Mouse (Mus musculus): ENCODE results near the gene Slc23a3. TPM values are rescaled to one million over a fixed set of nuclear protein-coding genes. Genes with fewer than 3 reads are reported as not detected.

The Slc23a3 gene
- polyA plus RNA-seq, 1 experiment from 2014 or later = not detected

DNA sequence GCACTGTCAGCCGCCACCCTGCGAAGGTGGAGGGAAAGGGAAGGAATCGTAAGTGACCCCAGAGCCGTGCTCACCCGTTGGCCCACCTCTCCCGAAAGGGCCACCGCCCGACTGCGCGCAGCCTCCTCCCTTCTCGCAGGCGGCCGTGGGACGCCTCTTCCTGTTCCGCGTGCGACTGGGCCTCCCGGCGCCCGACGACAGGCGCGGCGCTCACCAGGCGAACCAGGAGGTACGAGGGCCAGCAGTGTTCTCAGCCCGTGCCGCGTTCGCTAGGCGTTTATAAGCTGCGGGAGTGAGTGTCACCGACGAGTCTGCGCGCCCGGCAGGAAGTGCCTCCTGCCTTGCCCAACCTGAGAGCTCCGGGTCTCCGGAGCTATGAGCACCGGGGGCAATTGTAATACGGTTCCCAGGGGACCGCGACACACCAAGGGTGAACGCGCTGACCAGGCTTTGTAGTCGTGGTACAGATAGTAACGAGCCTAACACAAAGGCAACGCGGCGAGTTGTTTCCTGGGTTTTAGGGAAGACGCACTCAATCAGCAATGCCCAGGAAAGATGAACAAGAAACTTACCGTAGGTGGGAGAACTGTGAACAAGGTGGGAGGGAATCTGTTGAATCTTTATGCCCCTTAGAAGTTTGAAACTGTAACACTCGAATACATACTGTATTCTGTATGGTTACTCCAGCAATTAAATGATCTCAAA, 7.9 kb upstream of the Slc23a3 start:
- H3K36me3 ChIP-seq (ENCODE audit: control insufficient read depth, insufficient read depth, low read length) = peaks cover 15% of the 10 kb centered on the region
- under 1% methylated on average over 53 of the region's 53 CpGs for WGBS
- ATAC-seq (ENCODE audit: low FRiP score) (peak; percentile 15; the same call in 1 of the 2 replicates), DNase-seq (ENCODE audit: low spot score, missing footprints) (peak; percentile 93)
- peak overlapping the region; percentile 97 for H3K4me2 ChIP-seq
- peak overlapping the region; percentile 54 for H3K27ac ChIP-seq (ENCODE audit: low read depth, low read length)
- no peaks in the 10 kb centered on the region for H3K9me3 ChIP-seq (ENCODE audit: control insufficient read depth, low read length)
- no peaks in the 10 kb centered on the region for H3K27me3 ChIP-seq (ENCODE audit: control insufficient read depth, insufficient read depth, low read length)
- H3K4me1 ChIP-seq (ENCODE audit: control insufficient read depth, insufficient read depth, low read length) = peaks cover 16% of the 10 kb centered on the region
- peak overlapping the region; percentile 86 for H3K4me3 ChIP-seq (ENCODE audit: low read depth, low read length)
- peak overlapping the region; percentile 95 for H3K9ac ChIP-seq (ENCODE audit: low read length)

DNA sequence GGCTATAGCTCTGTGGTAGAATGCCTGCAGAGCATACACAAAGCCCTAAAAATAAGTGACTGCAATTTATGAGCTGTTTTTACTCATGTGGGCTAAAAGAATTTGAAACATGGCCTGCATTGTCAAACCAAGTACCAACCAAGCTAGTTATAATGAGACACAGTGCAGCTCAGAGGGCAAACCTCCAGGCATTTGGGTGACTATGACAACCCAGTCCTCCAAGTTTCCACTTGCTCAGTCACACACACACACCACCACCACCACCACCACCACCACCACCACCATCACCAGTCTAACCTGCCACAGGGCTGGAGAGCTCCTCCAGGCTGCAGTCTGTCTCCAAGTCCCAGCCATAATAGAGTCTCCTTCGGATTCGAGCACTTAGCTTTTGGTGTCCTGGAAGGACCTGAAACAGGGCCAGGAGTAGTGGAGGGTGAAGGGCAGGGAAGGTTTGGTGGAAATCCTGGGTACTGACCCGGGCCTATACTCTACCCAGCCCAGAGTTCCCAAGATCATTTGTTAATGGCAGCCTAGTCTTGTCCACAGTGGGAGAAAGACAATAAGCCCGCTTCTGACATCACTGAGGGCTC, 7.0 kb upstream of the Slc23a3 start:
- no peak for ATAC-seq (ENCODE audit: low FRiP score)
- H3K27ac ChIP-seq (ENCODE audit: low read depth, low read length) = no peak overlapping the region
- 67% methylated on average over 4 of the region's 4 CpGs for WGBS
- no peak for DNase-seq (ENCODE audit: low spot score, missing footprints)
- no peaks in the 10 kb centered on the region for H3K27me3 ChIP-seq (ENCODE audit: control insufficient read depth, insufficient read depth, low read length)
- peak overlapping the region; percentile 86 for H3K4me3 ChIP-seq (ENCODE audit: low read depth, low read length)
- peaks cover 16% of the 10 kb centered on the region for H3K4me1 ChIP-seq (ENCODE audit: control insufficient read depth, insufficient read depth, low read length)
- peaks cover 13% of the 10 kb centered on the region for H3K36me3 ChIP-seq (ENCODE audit: control insufficient read depth, insufficient read depth, low read length)
- H3K9me3 ChIP-seq (ENCODE audit: control insufficient read depth, low read length) = no peaks in the 10 kb centered on the region
- peak overlapping the region; percentile 97 for H3K4me2 ChIP-seq
- H3K9ac ChIP-seq (ENCODE audit: low read length) = peak overlapping the region; percentile 95

- H3K9ac ChIP-seq (ENCODE audit: low read length) = no peak overlapping the region
- H3K4me3 ChIP-seq (ENCODE audit: low read depth, low read length) = no peak overlapping the region
- peaks cover 10% of the 10 kb centered on the region for H3K4me1 ChIP-seq (ENCODE audit: control insufficient read depth, insufficient read depth, low read length)
- DNase-seq (ENCODE audit: low spot score, missing footprints) (no peak), ATAC-seq (ENCODE audit: low FRiP score) (no peak)
- no peak overlapping the region for H3K27ac ChIP-seq (ENCODE audit: low read depth, low read length)
- no peaks in the 10 kb centered on the region for H3K27me3 ChIP-seq (ENCODE audit: control insufficient read depth, insufficient read depth, low read length)
- 91% methylated on average over 2 of the region's 2 CpGs for WGBS
- H3K4me2 ChIP-seq = no peak overlapping the region
- H3K36me3 ChIP-seq (ENCODE audit: control insufficient read depth, insufficient read depth, low read length) = peaks cover 4% of the 10 kb centered on the region
- no peaks in the 10 kb centered on the region for H3K9me3 ChIP-seq (ENCODE audit: control insufficient read depth, low read length)
Measured at GRCm38 (mm10) chr1:75138448-75138847, 4.8 kb upstream of the Slc23a3 start.

- Histone ChIP-seq H3K4me2 (no peak overlapping the region), H3K9me3 (ENCODE audit: control insufficient read depth, low read length) (no peaks in the 10 kb centered on the region), H3K9ac (ENCODE audit: low read length) (no peak overlapping the region), H3K4me3 (ENCODE audit: low read depth, low read length) (no peak overlapping the region), H3K27me3 (ENCODE audit: control insufficient read depth, insufficient read depth, low read length) (no peaks in the 10 kb centered on the region), H3K36me3 (ENCODE audit: control insufficient read depth, insufficient read depth, low read length) (peaks cover 4% of the 10 kb centered on the region), H3K27ac (ENCODE audit: low read depth, low read length) (no peak overlapping the region), H3K4me1 (ENCODE audit: control insufficient read depth, insufficient read depth, low read length) (peaks cover 7% of the 10 kb centered on the region)
- 86% methylated on average over 3 of the region's 3 CpGs for WGBS
- no peak for ATAC-seq (ENCODE audit: low FRiP score)
- DNase-seq (ENCODE audit: low spot score, missing footprints) = no peak
Measured at GRCm38 (mm10) chr1:75136730-75137129, 3.0 kb upstream of the Slc23a3 start.

DNA sequence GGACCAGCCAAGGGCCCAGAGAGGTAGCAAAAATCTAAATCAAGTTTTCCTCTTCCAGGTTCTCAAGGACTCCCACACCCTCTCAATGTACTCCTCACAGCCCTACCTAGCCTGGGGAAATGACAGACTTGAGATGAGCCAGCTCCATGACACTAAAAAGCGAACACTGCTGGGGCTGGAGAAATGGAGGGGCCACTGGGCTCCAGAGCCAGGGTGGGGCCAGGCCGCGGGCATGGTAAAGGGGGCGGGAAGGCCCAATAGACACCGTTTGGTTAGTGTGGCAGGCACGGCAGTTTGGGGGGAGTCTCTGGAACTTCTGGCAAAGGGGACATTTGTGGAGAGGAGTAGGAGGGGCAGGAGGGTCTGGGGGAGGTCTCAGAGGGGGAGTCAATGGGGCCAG, 2.6 kb upstream of the Slc23a3 start:
- H3K27me3 ChIP-seq (ENCODE audit: control insufficient read depth, insufficient read depth, low read length) = no peaks in the 10 kb centered on the region
- 81% methylated on average over 6 of the region's 6 CpGs for WGBS
- no peak overlapping the region for H3K4me2 ChIP-seq
- no peaks in the 10 kb centered on the region for H3K9me3 ChIP-seq (ENCODE audit: control insufficient read depth, low read length)
- no peak overlapping the region for H3K9ac ChIP-seq (ENCODE audit: low read length)
- H3K27ac ChIP-seq (ENCODE audit: low read depth, low read length) = no peak overlapping the region
- no peak for DNase-seq (ENCODE audit: low spot score, missing footprints)
- H3K36me3 ChIP-seq (ENCODE audit: control insufficient read depth, insufficient read depth, low read length) = peaks cover 4% of the 10 kb centered on the region
- H3K4me1 ChIP-seq (ENCODE audit: control insufficient read depth, insufficient read depth, low read length) = peaks cover 7% of the 10 kb centered on the region
- H3K4me3 ChIP-seq (ENCODE audit: low read depth, low read length) = no peak overlapping the region
- ATAC-seq (ENCODE audit: low FRiP score) = no peak

- no peaks in the 10 kb centered on the region for H3K9me3 ChIP-seq (ENCODE audit: control insufficient read depth, low read length)
- 84% methylated on average over 3 of the region's 3 CpGs for WGBS
- ATAC-seq (ENCODE audit: low FRiP score) = no peak
Measured at GRCm38 (mm10) chr1:75128641-75129040, 5.0 kb downstream of the Slc23a3 start.

DNA sequence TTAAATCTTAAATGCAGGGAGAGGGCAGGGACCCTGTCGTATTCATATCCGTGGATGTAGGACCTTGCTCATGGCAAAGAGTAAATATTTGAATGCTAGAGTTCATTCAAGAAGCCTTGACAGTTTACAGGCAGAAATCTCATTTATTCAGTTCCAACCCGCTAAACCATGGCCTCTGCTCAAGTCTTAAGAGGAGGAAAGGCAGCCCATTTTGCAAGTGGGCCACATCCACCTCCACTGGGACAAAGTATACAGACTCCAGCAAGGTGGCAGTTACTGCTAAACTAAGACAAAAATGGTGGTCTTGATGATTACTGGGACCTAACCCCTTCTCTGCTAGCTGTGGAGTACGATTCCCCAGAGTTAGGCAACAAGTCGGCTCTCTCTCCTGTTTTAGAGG, 8.3 kb downstream of the Slc23a3 start:
- DNase-seq (ENCODE audit: low spot score, missing footprints) (no peak), ATAC-seq (ENCODE audit: low FRiP score) (no peak)
- Histone ChIP-seq H3K27me3 (ENCODE audit: control insufficient read depth, insufficient read depth, low read length) (no peaks in the 10 kb centered on the region), H3K4me3 (ENCODE audit: low read depth, low read length) (peak overlapping the region; percentile 49), H3K36me3 (ENCODE audit: control insufficient read depth, insufficient read depth, low read length) (no peaks in the 10 kb centered on the region), H3K9me3 (ENCODE audit: control insufficient read depth, low read length) (no peaks in the 10 kb centered on the region), H3K27ac (ENCODE audit: low read depth, low read length) (no peak overlapping the region), H3K4me1 (ENCODE audit: control insufficient read depth, insufficient read depth, low read length) (peaks cover 7% of the 10 kb centered on the region), H3K4me2 (peak overlapping the region; percentile 51), H3K9ac (ENCODE audit: low read length) (peak overlapping the region; percentile 74)
- 38% methylated on average over 5 of the region's 5 CpGs for WGBS

More at GRCm38 (mm10) chr1:75128641-75129040, 5.0 kb downstream of the Slc23a3 start:
- H3K4me1 ChIP-seq (ENCODE audit: control insufficient read depth, insufficient read depth, low read length) = peaks cover 7% of the 10 kb centered on the region
- DNase-seq (ENCODE audit: low spot score, missing footprints) = no peak
- no peak overlapping the region for H3K4me3 ChIP-seq (ENCODE audit: low read depth, low read length)
- no peaks in the 10 kb centered on the region for H3K36me3 ChIP-seq (ENCODE audit: control insufficient read depth, insufficient read depth, low read length)
- H3K4me2 ChIP-seq = no peak overlapping the region
- H3K27ac ChIP-seq (ENCODE audit: low read depth, low read length) = no peak overlapping the region
- no peak overlapping the region for H3K9ac ChIP-seq (ENCODE audit: low read length)
- no peaks in the 10 kb centered on the region for H3K27me3 ChIP-seq (ENCODE audit: control insufficient read depth, insufficient read depth, low read length)

DNA sequence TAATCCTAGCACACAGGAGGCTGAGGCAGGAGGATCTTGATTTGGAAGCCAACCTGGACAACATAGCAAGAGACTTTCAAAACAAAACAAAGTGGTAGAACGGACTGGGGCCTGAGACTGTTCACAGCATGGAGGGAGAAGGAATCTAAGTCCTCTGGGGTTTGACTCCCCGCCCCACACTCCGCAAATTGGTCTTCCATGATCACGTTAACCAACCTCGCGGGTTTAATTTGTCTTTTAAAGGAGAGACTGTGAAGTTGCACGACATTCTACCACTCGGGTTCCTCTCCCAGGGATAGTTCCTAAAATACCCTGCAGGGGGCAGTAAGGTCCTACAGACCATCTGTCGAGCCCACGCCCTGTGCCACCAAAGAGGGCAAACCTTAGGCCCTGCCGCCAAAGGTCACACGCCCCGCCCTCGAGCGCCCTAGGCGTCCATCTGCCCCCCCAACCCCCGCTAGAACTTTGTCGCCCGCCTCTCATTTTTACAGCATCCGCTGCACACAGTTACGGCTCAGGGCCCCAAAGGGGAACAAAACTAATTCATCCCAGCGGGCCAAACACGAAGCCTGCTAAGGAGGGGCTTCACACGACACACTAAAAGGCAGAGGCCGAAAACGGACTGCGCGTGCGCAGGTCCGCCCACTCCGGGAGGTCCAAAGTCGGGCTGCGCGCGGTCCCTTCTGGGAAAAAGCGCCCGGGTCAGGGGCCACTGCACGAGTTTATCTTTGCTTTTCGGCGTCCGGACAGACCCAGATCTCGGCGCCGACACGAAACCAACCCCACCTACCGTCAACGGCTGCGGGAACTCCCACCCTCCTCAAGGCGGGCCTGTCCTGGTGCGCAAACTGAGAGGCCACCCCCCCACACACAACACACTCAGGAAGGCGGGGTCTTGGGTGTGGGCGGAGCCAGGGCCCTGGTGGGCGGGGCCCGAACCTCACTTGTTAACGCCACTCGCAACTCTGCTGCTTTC, 9.1 kb downstream of the Slc23a3 start, which contains the start of gene Nhej1:
Gene Nhej1 (minus strand): TSS at position 855 of the 976 bp plus-strand sequence.
- Histone ChIP-seq H3K4me1 (ENCODE audit: control insufficient read depth, insufficient read depth, low read length) (peaks cover 7% of the 10 kb centered on the region), H3K9me3 (ENCODE audit: control insufficient read depth, low read length) (no peaks in the 10 kb centered on the region), H3K36me3 (ENCODE audit: control insufficient read depth, insufficient read depth, low read length) (no peaks in the 10 kb centered on the region), H3K9ac (ENCODE audit: low read length) (peak within 1 kb of the TSS; percentile 74), H3K4me2 (peak within 1 kb of the TSS; percentile 51), H3K27ac (ENCODE audit: low read depth, low read length) (peak within 1 kb of the TSS; percentile 94), H3K27me3 (ENCODE audit: control insufficient read depth, insufficient read depth, low read length) (no peaks in the 10 kb centered on the region), H3K4me3 (ENCODE audit: low read depth, low read length) (peak within 1 kb of the TSS; percentile 49)
- ATAC-seq (ENCODE audit: low FRiP score) (peak; percentile 96), DNase-seq (ENCODE audit: low spot score, missing footprints) (peak; percentile 100)
- 2% methylated on average over 56 of the region's 56 CpGs for WGBS

Data from midbrain, embryonic 11.5 days (tissue).